Mouse (Mus musculus) splenic B cell, adult 2 months (primary cell): ENCODE data around the gene E130116L18Rik.
A peak's percentile ranks its signal among the peaks of the same experiment; 100 is the strongest.
"Not testable (repeated sequence)": the region's sequence is repeated elsewhere in the genome, so short reads cannot be mapped to it uniquely, and the experiment has no call there.

Experiments used
- DNase-seq: peaks from one replicate; pipeline ENCODE4 v3.0.0-alpha.2; 2011; ENCODE audit warnings: low read depth, low spot score
- H3K27me3 ChIP-seq: 2 replicates; pipeline ENCODE4 v1.6.1; 2012; ENCODE audit warnings: mild to moderate bottlenecking, low read length, moderate library complexity, mixed read lengths; ENCODE audit not compliant: control insufficient read depth, poor library complexity, insufficient read depth, severe bottlenecking
- H3K36me3 ChIP-seq: 2 replicates; pipeline ENCODE4 v1.6.1; 2012; ENCODE audit warnings: mild to moderate bottlenecking, low read length, moderate library complexity, mixed read lengths; ENCODE audit not compliant: control insufficient read depth, poor library complexity, insufficient read depth, severe bottlenecking

Gene E130116L18Rik

GRCm38 (mm10) chr5:25222752-25223702, at the start of gene E130116L18Rik:
Gene E130116L18Rik, minus strand, starts transcription at chr5:25223153.
- no peaks in the 10 kb centered on the region for H3K27me3 ChIP-seq
- peak; percentile 96 for DNase-seq
- H3K36me3 ChIP-seq, result no peaks in the 10 kb centered on the region

GRCm38 (mm10) chr5:25268258-25268888, 45.4 kb upstream of the E130116L18Rik start:
- no peaks in the 10 kb centered on the region for H3K27me3 ChIP-seq
- peaks cover 18% of the 10 kb centered on the region for H3K36me3 ChIP-seq
- DNase-seq, result no peak

GRCm38 (mm10) chr5:25262266-25262665, 39.3 kb upstream of the E130116L18Rik start:
- DNase-seq, result no peak
- H3K36me3 ChIP-seq, result peaks cover 20% of the 10 kb centered on the region
- H3K27me3 ChIP-seq, result no peaks in the 10 kb centered on the region

- DNase-seq, result no peak
Observed at GRCm38 (mm10) chr5:25261452-25261851, 38.5 kb upstream of the E130116L18Rik start.

GRCm38 (mm10) chr5:25256686-25257085, 33.7 kb upstream of the E130116L18Rik start:
- DNase-seq, result no peak
- H3K27me3 ChIP-seq, result no peaks in the 10 kb centered on the region

More at GRCm38 (mm10) chr5:25261452-25261851, 38.5 kb upstream of the E130116L18Rik start:
- H3K27me3 ChIP-seq, result no peaks in the 10 kb centered on the region
- H3K36me3 ChIP-seq, result peaks cover 18% of the 10 kb centered on the region

GRCm38 (mm10) chr5:25254491-25254890, 31.5 kb upstream of the E130116L18Rik start:
- no peaks in the 10 kb centered on the region for H3K27me3 ChIP-seq
- DNase-seq, result no peak
- H3K36me3 ChIP-seq, result peaks cover 23% of the 10 kb centered on the region

More at GRCm38 (mm10) chr5:25256686-25257085, 33.7 kb upstream of the E130116L18Rik start:
- H3K36me3 ChIP-seq, result peaks cover 21% of the 10 kb centered on the region

GRCm38 (mm10) chr5:25252825-25253544, 30.0 kb upstream of the E130116L18Rik start:
- Histone ChIP-seq H3K36me3 (peaks cover 21% of the 10 kb centered on the region), H3K27me3 (no peaks in the 10 kb centered on the region)
- no peak for DNase-seq

- H3K27me3 ChIP-seq, result no peaks in the 10 kb centered on the region
- H3K36me3 ChIP-seq, result peaks cover 21% of the 10 kb centered on the region
- DNase-seq, result no peak
Observed at GRCm38 (mm10) chr5:25252423-25252822, 29.5 kb upstream of the E130116L18Rik start.

GRCm38 (mm10) chr5:25247036-25247435, 24.1 kb upstream of the E130116L18Rik start:
- DNase-seq, result no peak
- H3K27me3 ChIP-seq, result no peaks in the 10 kb centered on the region
- H3K36me3 ChIP-seq, result peaks cover 8% of the 10 kb centered on the region

- H3K36me3 ChIP-seq, result peaks cover 8% of the 10 kb centered on the region
- H3K27me3 ChIP-seq, result no peaks in the 10 kb centered on the region
- no peak for DNase-seq
Observed at GRCm38 (mm10) chr5:25246473-25246865, 23.5 kb upstream of the E130116L18Rik start.

GRCm38 (mm10) chr5:25245806-25246472, 23.0 kb upstream of the E130116L18Rik start:
- no peak for DNase-seq
- Histone ChIP-seq H3K27me3 (no peaks in the 10 kb centered on the region), H3K36me3 (peaks cover 8% of the 10 kb centered on the region)

- Histone ChIP-seq H3K27me3 (no peaks in the 10 kb centered on the region), H3K36me3 (no peaks in the 10 kb centered on the region)
- DNase-seq, result no peak
Observed at GRCm38 (mm10) chr5:25243101-25243500, 20.1 kb upstream of the E130116L18Rik start.

- not testable (repeated sequence) for H3K27me3 ChIP-seq, H3K36me3 ChIP-seq, DNase-seq
Observed at GRCm38 (mm10) chr5:25224377-25224776, 1.4 kb upstream of the E130116L18Rik start.

- Histone ChIP-seq H3K27me3 (no peaks in the 10 kb centered on the region), H3K36me3 (no peaks in the 10 kb centered on the region)
- DNase-seq, result no peak
Observed at GRCm38 (mm10) chr5:25221604-25222003, 1.3 kb downstream of the E130116L18Rik start, which contains the start of gene Galnt11. Gene Galnt11, plus strand, starts transcription at chr5:25221904.
